Comparison of ENCODE assay signal across 18 mouse cellular contexts in the genomic region with DNA sequence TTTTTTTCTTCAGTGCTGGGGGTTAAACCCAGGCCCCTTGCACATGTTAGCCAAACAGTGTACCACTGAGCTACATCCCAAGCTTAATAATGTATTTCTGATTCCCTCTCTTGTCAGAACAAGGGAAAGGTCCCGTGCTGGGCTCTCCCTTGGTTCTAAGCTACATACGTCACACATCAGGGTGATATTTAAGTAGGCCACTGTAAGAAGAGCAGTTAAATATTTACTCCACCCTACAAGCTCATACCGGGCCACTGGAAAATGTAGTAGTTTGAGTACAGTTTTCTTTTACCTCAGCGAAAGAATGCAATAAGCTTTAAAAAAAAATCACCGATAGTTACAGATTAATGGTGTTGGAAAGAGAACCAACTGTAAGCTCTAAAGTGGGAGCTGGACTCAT.
"Had no signal": no experiment of that assay in that cellular context is flagged by ENCODE, and none has a peak within 500 bp of the region (broad histone marks: within the 10 kb centered on the region; RNA-seq: fewer than 3 reads in every experiment).

No protein-coding gene starts in this region.

- H3K4me3 ChIP-seq: left cerebral cortex, adult 2 months; megakaryocyte, embryonic 14.5 days; midbrain, embryonic 10.5 days; midbrain, embryonic 13.5 days; myocyte; neural tube, embryonic 13.5 days had no signal

- ATAC-seq: inflammation-experienced regulatory T-cells, adult 6 months; intestine, embryonic 16.5 days; midbrain, embryonic 13.5 days; midbrain, embryonic 16.5 days had no signal

- H3K9ac ChIP-seq: liver, embryonic 14.5 days; midbrain, embryonic 13.5 days; neural tube, embryonic 13.5 days had no signal

- H3K4me2 ChIP-seq: liver, embryonic 11.5 days; midbrain, embryonic 13.5 days; neural tube, embryonic 13.5 days had no signal

- H3K9me3 ChIP-seq: midbrain, embryonic 10.5 days; midbrain, embryonic 13.5 days had no signal

- H3K27ac ChIP-seq: left cerebral cortex, adult 2 months; liver, embryonic 14.5 days; midbrain, embryonic 10.5 days; midbrain, embryonic 13.5 days; neural tube, embryonic 13.5 days had no signal

- DNase-seq: kidney, adult 8-10 months; kidney, postnatal 10 days; layer of hippocampus, postnatal 36 days; lung, adult 2 months; retina, postnatal 1 day; thymus, adult 18-20 months; thymus, postnatal 36 days had no signal

- H3K36me3 ChIP-seq: midbrain, embryonic 10.5 days; midbrain, embryonic 13.5 days; neural tube, embryonic 13.5 days had no signal

- H3K4me1 ChIP-seq: midbrain, embryonic 10.5 days had no signal

- H3K27me3 ChIP-seq: midbrain, embryonic 13.5 days; neural tube, embryonic 13.5 days had no signal
